Mouse (Mus musculus): Measurements from ENCODE around the gene Tbxa2r. TPM values are rescaled to one million over a fixed set of nuclear protein-coding genes. Genes with fewer than 3 reads are reported as not detected.

Tbxa2r gene
- total and polyA plus RNA-seq, 3 experiments = 0.12 to 0.30 (median 0.13) TPM

GRCm38 (mm10) chr10:81298369-81299100, 30.0 kb upstream of the Tbxa2r start (continued):
- TF ChIP-seq JUN (IDR thresholded peaks at IDR 0.05; ENCODE audit: insufficient read depth, low read depth, low read length) = no peak; the same call in 1 of the 2 replicates
- no peak for TF ChIP-seq POLR2AphosphoS2 (IDR thresholded peaks at IDR 0.05; ENCODE audit: low read depth, low read length)
- TF ChIP-seq BHLHE40 (IDR thresholded peaks at IDR 0.05; ENCODE audit: low read depth, low read length) = peak; percentile 78
- no peak for TF ChIP-seq USF2 (conservative IDR thresholded peaks at IDR 0.05; ENCODE audit: low read depth, low read length)
- TF ChIP-seq E2F4 (IDR thresholded peaks at IDR 0.05; ENCODE audit: insufficient replicate concordance, low read depth, low read length) = no peak
- no peak for TF ChIP-seq PAX5 (IDR thresholded peaks at IDR 0.05; ENCODE audit: low read length)
- TF ChIP-seq NELFE (IDR thresholded peaks at IDR 0.05; ENCODE audit: low read depth, low read length) = no peak
- TF ChIP-seq JUND (conservative IDR thresholded peaks at IDR 0.05; ENCODE audit: low read depth, low read length) = peak; percentile 69
- no peak; the same call in 1 of the 2 replicates for TF ChIP-seq MAX (IDR thresholded peaks at IDR 0.05; ENCODE audit: low read length)
- TF ChIP-seq MEF2A (IDR thresholded peaks at IDR 0.05; ENCODE audit: borderline replicate concordance, low read depth, low read length) = peak; percentile 89; the same call in 1 of the 2 replicates
- no peak for TF ChIP-seq ZNF384 (IDR thresholded peaks at IDR 0.05; ENCODE audit: low read depth, low read length)
- 0 out of 2 replicates have a peak, but pooled peaks have one; percentile 47 for TF ChIP-seq MXI1 (IDR thresholded peaks at IDR 0.05; ENCODE audit: low read depth, low read length)
- no peak for TF ChIP-seq HCFC1 (IDR thresholded peaks at IDR 0.05; ENCODE audit: low read depth, low read length)

GRCm38 (mm10) chr10:81299585-81300351, 28.8 kb upstream of the Tbxa2r start:
- no peak overlapping the region for H3K4me3 ChIP-seq (replicated peaks in 1 of 3; ENCODE audit: low read depth in 2 of 3, low read length in 2 of 3, poor library complexity in 1 of 3)
- H3K27me3 ChIP-seq (replicated peaks) = no peaks in the 10 kb centered on the region
- no peaks in the 10 kb centered on the region for H3K9me3 ChIP-seq (replicated peaks; ENCODE audit: low read length)
- H3K27ac ChIP-seq (ENCODE audit: insufficient read depth, low read depth) = peak overlapping the region; percentile 87
- peaks cover 0 to 28% of the 10 kb centered on the region in 2 experiments for H3K36me3 ChIP-seq (replicated peaks in 1 of 2; ENCODE audit: control insufficient read depth in 1 of 2, insufficient read depth in 1 of 2, low read length in 1 of 2)
- TF ChIP-seq CHD2 (IDR thresholded peaks at IDR 0.05; ENCODE audit: low read length) (no peak), GABPA (IDR thresholded peaks at IDR 0.05; ENCODE audit: insufficient replicate concordance, low read depth, low read length) (no peak), USF2 (conservative IDR thresholded peaks at IDR 0.05; ENCODE audit: low read depth, low read length) (no peak), TCF12 (IDR thresholded peaks at IDR 0.05; ENCODE audit: low read depth, low read length) (no peak), SMC3 (IDR thresholded peaks at IDR 0.05; ENCODE audit: low read depth, low read length) (no peak), IRF4 (IDR thresholded peaks at IDR 0.05; ENCODE audit: low read depth, low read length) (no peak), JUND (conservative IDR thresholded peaks at IDR 0.05; ENCODE audit: low read depth, low read length) (no peak), TBP (conservative IDR thresholded peaks at IDR 0.05; ENCODE audit: low read depth, low read length) (no peak), HCFC1 (IDR thresholded peaks at IDR 0.05; ENCODE audit: low read depth, low read length) (no peak), NELFE (IDR thresholded peaks at IDR 0.05; ENCODE audit: low read depth, low read length) (no peak), ELF1 (IDR thresholded peaks at IDR 0.05; ENCODE audit: low read depth, low read length) (no peak), ZKSCAN1 (IDR thresholded peaks at IDR 0.05; ENCODE audit: borderline replicate concordance, low read depth, low read length) (no peak), JUN (IDR thresholded peaks at IDR 0.05; ENCODE audit: insufficient read depth, low read depth, low read length) (no peak), MAZ (IDR thresholded peaks at IDR 0.05; ENCODE audit: low read depth, low read length) (no peak), ZNF384 (IDR thresholded peaks at IDR 0.05; ENCODE audit: low read depth, low read length) (no peak)
- H3K79me2 ChIP-seq (replicated peaks; ENCODE audit: control insufficient read depth, extremely low read depth, insufficient read depth, poor library complexity, severe bottlenecking) = peaks cover 65% of the 10 kb centered on the region
- no peak overlapping the region for H3K4me2 ChIP-seq (ENCODE audit: insufficient read depth, low read depth, poor library complexity, severe bottlenecking)
- no peak for DNase-seq (ENCODE audit: extremely low read depth)
- peaks cover 78 to 98% of the 10 kb centered on the region in 2 experiments for H3K4me1 ChIP-seq (ENCODE audit: control insufficient read depth in 1 of 2, insufficient read depth in 2 of 2)
- no peak overlapping the region for H3K9ac ChIP-seq (ENCODE audit: insufficient read depth, low read depth)
- in situ Hi-C loops (cut with MboI; ENCODE audit: low pct_ligation_motif_present, low pct_unique_long_range_greater_than_20kb, low sequenced_read_pairs) (no loop called here), dilution Hi-C loops (cut with MboI; ENCODE audit: extremely low pct_ligation_motif_present, extremely low pct_unique_long_range_greater_than_20kb, low sequenced_read_pairs) (no loop called here)
